Mouse (Mus musculus): Measurements from ENCODE around the gene Slc4a5.

DNA sequence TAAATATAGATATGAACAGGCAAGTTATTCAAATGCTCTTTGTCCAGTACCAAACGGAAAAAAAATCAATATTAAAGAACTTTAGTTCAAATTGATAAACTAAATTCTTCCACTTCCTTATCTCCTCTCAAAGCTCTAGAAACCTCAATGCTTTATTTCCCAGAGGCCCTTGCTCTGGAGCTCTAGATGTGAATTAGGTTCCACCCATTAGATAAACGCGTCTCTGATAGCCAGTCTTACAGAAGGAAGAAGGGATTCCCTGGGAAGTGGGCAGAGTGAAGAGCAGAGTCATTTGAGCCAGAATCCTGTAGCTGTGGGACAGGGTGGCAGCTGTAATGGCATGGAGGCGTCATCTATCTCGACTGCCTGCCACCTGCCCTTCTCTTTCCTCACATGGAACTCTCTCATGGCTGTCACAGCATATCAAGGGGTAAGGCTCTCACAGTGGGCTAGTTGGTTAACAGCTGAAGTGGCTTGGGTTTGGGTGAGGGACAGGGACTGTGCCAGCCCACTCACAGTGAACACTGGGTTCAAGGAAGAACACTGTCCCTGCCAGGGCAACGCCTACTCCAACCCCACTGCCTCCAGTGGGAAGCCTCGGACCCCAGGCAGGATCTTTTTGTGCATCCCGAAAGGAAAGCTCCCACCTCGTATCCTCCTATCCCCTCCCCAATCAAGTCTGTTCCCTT is 12.1 kb upstream of the Slc4a5 start:
- TF ChIP-seq POLR2A (IDR thresholded peaks at IDR 0.05; ENCODE audit: extremely low read depth, insufficient read depth, low read length): no peak
- TF ChIP-seq CTCF (IDR thresholded peaks at IDR 0.05; ENCODE audit: extremely low read depth, insufficient read depth, low read length): no peak
